Mouse (Mus musculus) CH12.LX (cell line): ENCODE data around the gene Lamtor5.

Experiments used
- EP300 ChIP-seq: IDR thresholded peaks from 2 replicates; pipeline ENCODE4 v1.6.1; 2011; ENCODE audit warnings: low read length, improper control_type of control experiment
- JUND ChIP-seq: conservative IDR thresholded peaks from 2 replicates; pipeline ENCODE4 v1.6.1; 2011; ENCODE audit warnings: low read depth, low read length, improper control_type of control experiment
- MAZ ChIP-seq: IDR thresholded peaks from 2 replicates; pipeline ENCODE4 v1.6.1; 2012; ENCODE audit warnings: low read depth, mild to moderate bottlenecking, inconsistent platforms, low read length, improper control_type of control experiment, moderate library complexity
- NELFE ChIP-seq: IDR thresholded peaks from 2 replicates; pipeline ENCODE4 v1.6.1; 2011; ENCODE audit warnings: low read depth, low read length, improper control_type of control experiment
- POLR2A ChIP-seq: IDR thresholded peaks from 2 replicates; pipeline ENCODE4 v1.6.1; 2011; ENCODE audit warnings: low read depth, mild to moderate bottlenecking, improper control_type of control experiment, low read length
- USF2 ChIP-seq: conservative IDR thresholded peaks from 2 replicates; pipeline ENCODE4 v1.6.1; 2011; ENCODE audit warnings: low read depth, low read length, improper control_type of control experiment

DNA sequence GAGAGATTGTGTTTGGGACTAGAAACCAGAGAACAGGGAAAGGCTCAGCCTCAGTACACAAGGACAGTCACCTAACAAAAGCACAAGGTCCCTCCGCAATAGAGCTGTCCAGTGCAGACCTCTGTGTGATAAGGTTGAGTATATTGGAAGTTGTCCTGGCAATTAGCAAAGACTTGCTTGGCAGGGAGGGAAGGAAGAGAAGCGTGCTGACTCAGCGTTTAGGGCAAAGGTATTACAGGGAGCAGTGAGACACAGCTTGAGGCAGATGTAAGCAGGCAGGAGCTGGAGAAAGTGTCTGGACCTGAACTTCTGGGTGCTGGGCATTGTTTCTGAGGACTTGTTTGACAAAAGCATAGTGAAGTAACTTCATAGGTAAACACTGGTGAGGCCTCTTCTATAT, 22.7 kb upstream of the Lamtor5 start:
- no peak for TF ChIP-seq JUND
- TF ChIP-seq POLR2A, result no peak
- TF ChIP-seq NELFE, result no peak
- TF ChIP-seq MAZ, result no peak
- no peak for TF ChIP-seq EP300
- TF ChIP-seq USF2, result no peak
